Mouse (Mus musculus): ENCODE measurements around the gene Gm2115. TPM values are rescaled to one million over a fixed set of nuclear protein-coding genes. Genes with fewer than 3 reads are reported as not detected.
A peak's percentile ranks its signal among the peaks of the same experiment; 100 is the strongest.

Gene Gm2115
- total RNA-seq (2014; rRNA removed), result 1.9 and 2.6 TPM in 2 replicates
- 1.1 TPM in 2 replicates for polyA plus RNA-seq (2015; fragmentation: Nextera tagmentation; extraction: Ambion mirVana)

DNA sequence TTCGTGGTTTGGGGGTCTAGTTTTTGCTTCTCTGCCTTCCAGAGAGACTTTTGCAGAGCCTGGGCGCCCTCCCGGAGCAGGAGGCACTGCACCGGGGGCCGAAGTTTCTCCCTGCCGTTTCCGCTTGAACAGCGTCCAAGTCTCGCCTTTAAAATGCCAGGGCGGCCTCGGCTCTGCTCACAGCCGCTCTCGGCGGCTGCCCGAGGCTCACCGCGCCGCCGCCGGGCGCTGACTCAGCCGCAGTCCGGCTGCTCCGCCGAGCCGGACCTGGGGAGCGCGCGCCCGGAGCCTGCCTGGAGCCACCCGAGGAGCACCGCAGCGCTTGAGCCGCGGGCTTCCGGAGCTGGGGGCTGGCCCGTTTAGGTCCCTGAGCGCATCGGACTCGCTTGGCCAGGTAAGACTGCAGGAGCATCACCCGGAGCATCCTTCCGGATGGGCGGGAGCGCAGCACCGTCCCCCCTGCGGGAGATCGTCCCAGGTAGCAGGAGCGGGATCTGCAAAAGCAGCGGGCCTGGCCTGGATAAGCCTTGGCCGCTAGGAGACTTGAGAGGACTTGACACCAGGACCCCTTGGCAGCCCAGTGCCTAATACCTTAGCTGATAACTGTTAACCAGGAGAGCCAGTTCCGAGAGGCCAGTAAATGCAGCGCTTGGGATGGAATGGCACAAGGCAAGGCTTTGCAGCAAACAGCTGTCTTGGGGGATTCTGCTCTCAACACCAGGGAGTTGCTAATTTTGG is at the start of gene Gm2115:
Gm2115 (plus strand) TSS at position 159 of the 738 bp plus-strand sequence.
- Histone ChIP-seq H3K36me3 (ENCODE audit: insufficient read depth, low read length) (no peaks in the 10 kb centered on the region), H3K4me3 (ENCODE audit: low read depth, low read length) (peak within 1 kb of the TSS; percentile 61), H3K4me2 (ENCODE audit: low read depth, low read length, poor library complexity, severe bottlenecking) (peak within 1 kb of the TSS; percentile 97), H3K27me3 (ENCODE audit: insufficient read depth, low read length) (no peaks in the 10 kb centered on the region), H3K4me1 (ENCODE audit: insufficient read depth, low read length) (no peaks in the 10 kb centered on the region), H3K9ac (replicated peaks; ENCODE audit: low read length, poor library complexity, severe bottlenecking) (peak within 1 kb of the TSS; percentile 62), H3K27ac (ENCODE audit: low read depth, low read length) (no peak within 1 kb of the TSS), H3K9me3 (ENCODE audit: low read length) (no peaks in the 10 kb centered on the region)
- 1% methylated on average over 51 of the region's 52 CpGs for WGBS
- ATAC-seq (ENCODE audit: low FRiP score) (peak; percentile 77), DNase-seq (ENCODE audit: low spot score) (peak; percentile 50)
- no peak for TF ChIP-seq CTCF (IDR thresholded peaks at IDR 0.05)

- DNase-seq (ENCODE audit: low spot score) (peak; percentile 21), ATAC-seq (ENCODE audit: low FRiP score) (no peak)
- Histone ChIP-seq H3K27me3 (ENCODE audit: insufficient read depth, low read length) (no peaks in the 10 kb centered on the region), H3K4me2 (ENCODE audit: low read depth, low read length, poor library complexity, severe bottlenecking) (no peak overlapping the region), H3K4me1 (ENCODE audit: insufficient read depth, low read length) (no peaks in the 10 kb centered on the region), H3K27ac (ENCODE audit: low read depth, low read length) (no peak overlapping the region), H3K9ac (replicated peaks; ENCODE audit: low read length, poor library complexity, severe bottlenecking) (no peak overlapping the region), H3K4me3 (ENCODE audit: low read depth, low read length) (no peak overlapping the region), H3K36me3 (ENCODE audit: insufficient read depth, low read length) (no peaks in the 10 kb centered on the region), H3K9me3 (ENCODE audit: low read length) (no peaks in the 10 kb centered on the region)
- WGBS, result 75% methylated on average over 3 of the region's 3 CpGs
- no peak for TF ChIP-seq CTCF (IDR thresholded peaks at IDR 0.05)
These were observed 45.0 kb upstream of the Gm2115 start for GRCm38 (mm10) chr7:84483447-84484407.

- Histone ChIP-seq H3K9ac (replicated peaks; ENCODE audit: low read length, poor library complexity, severe bottlenecking) (no peak overlapping the region), H3K27ac (ENCODE audit: low read depth, low read length) (no peak overlapping the region), H3K4me1 (ENCODE audit: insufficient read depth, low read length) (no peaks in the 10 kb centered on the region), H3K4me3 (ENCODE audit: low read depth, low read length) (no peak overlapping the region), H3K4me2 (ENCODE audit: low read depth, low read length, poor library complexity, severe bottlenecking) (no peak overlapping the region), H3K9me3 (ENCODE audit: low read length) (no peaks in the 10 kb centered on the region), H3K27me3 (ENCODE audit: insufficient read depth, low read length) (no peaks in the 10 kb centered on the region), H3K36me3 (ENCODE audit: insufficient read depth, low read length) (no peaks in the 10 kb centered on the region)
- DNase-seq (ENCODE audit: low spot score) (no peak), ATAC-seq (ENCODE audit: low FRiP score) (no peak)
- no peak for TF ChIP-seq CTCF (IDR thresholded peaks at IDR 0.05)
- WGBS, result 85% methylated on average over 2 of the region's 2 CpGs
These were observed 42.3 kb upstream of the Gm2115 start for GRCm38 (mm10) chr7:84486485-84486884.

GRCm38 (mm10) chr7:84503163-84503562 is 25.6 kb upstream of the Gm2115 start:
- Histone ChIP-seq H3K9me3 (ENCODE audit: low read length) (no peaks in the 10 kb centered on the region), H3K27ac (ENCODE audit: low read depth, low read length) (no peak overlapping the region), H3K4me3 (ENCODE audit: low read depth, low read length) (no peak overlapping the region), H3K9ac (replicated peaks; ENCODE audit: low read length, poor library complexity, severe bottlenecking) (no peak overlapping the region), H3K4me1 (ENCODE audit: insufficient read depth, low read length) (no peaks in the 10 kb centered on the region), H3K27me3 (ENCODE audit: insufficient read depth, low read length) (no peaks in the 10 kb centered on the region), H3K4me2 (ENCODE audit: low read depth, low read length, poor library complexity, severe bottlenecking) (no peak overlapping the region), H3K36me3 (ENCODE audit: insufficient read depth, low read length) (no peaks in the 10 kb centered on the region)
- 100% methylated on average over 1 of the region's 1 CpGs for WGBS
- TF ChIP-seq CTCF (IDR thresholded peaks at IDR 0.05), result no peak
- DNase-seq (ENCODE audit: low spot score), result no peak
- ATAC-seq (ENCODE audit: low FRiP score), result no peak

DNA sequence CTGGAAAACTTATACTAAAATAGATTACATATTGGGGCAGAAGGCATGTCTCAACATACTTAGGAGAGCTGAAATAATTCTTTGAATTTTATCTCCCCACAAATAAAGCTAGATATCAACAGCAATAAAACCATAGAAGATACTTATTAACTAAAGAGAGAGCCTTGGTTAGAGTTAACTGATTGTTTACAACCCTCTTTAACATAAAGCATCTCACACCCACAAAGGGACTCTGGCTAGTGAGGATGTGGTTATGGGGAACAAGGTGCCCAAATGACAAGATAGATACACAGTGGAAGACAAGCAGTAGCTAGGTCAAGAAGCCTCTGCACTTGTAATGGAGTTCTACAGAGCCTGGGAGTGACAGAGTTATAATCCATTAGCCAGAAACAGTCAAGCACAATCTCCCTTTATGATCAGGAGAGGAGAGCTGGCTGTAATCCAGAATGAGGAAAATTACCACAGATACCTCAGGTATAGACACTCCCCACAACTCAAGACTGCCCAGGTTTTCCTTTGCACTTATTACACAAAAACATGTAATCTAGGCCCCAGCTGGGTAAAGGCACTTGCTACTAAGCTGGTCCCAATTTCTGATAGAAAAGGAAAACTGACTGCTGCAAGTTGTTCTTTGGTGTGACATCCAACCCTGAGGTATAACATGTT is 10.1 kb upstream of the Gm2115 start:
- Histone ChIP-seq H3K4me1 (ENCODE audit: insufficient read depth, low read length) (no peaks in the 10 kb centered on the region), H3K36me3 (ENCODE audit: insufficient read depth, low read length) (no peaks in the 10 kb centered on the region), H3K9ac (replicated peaks; ENCODE audit: low read length, poor library complexity, severe bottlenecking) (no peak overlapping the region), H3K4me3 (ENCODE audit: low read depth, low read length) (no peak overlapping the region), H3K9me3 (ENCODE audit: low read length) (no peaks in the 10 kb centered on the region), H3K27me3 (ENCODE audit: insufficient read depth, low read length) (no peaks in the 10 kb centered on the region), H3K27ac (ENCODE audit: low read depth, low read length) (no peak overlapping the region), H3K4me2 (ENCODE audit: low read depth, low read length, poor library complexity, severe bottlenecking) (no peak overlapping the region)
- TF ChIP-seq CTCF (IDR thresholded peaks at IDR 0.05), result no peak
- DNase-seq (ENCODE audit: low spot score) (no peak), ATAC-seq (ENCODE audit: low FRiP score) (no peak)

All from midbrain, postnatal 0 days (tissue).